Mouse (Mus musculus): ENCODE data around the gene Cyp46a1.

Cyp46a1 gene

GRCm38 (mm10) chr12:108393082-108393481 is 58.9 kb downstream of the Cyp46a1 start:
- H3K4me1 ChIP-seq (replicated peaks; ENCODE audit: low read depth, low read length) = peaks cover 8% of the 10 kb centered on the region; the same call in 1 of the 2 replicates
- no peaks in the 10 kb centered on the region for H3K36me3 ChIP-seq (ENCODE audit: insufficient read depth, low read length)
- TF ChIP-seq POU5F1 (IDR thresholded peaks at IDR 0.05; ENCODE audit: borderline replicate concordance, low read length) = no peak
- TF ChIP-seq CTCF (conservative IDR thresholded peaks at IDR 0.05; ENCODE audit: low read length) = no peak
- no peak for TF ChIP-seq NANOG (IDR thresholded peaks at IDR 0.05; ENCODE audit: borderline replicate concordance, low read length)
- H3K4me3 ChIP-seq (replicated peaks; ENCODE audit: low read length) = no peak overlapping the region
- peaks cover 10% of the 10 kb centered on the region for H3K27me3 ChIP-seq (ENCODE audit: insufficient read depth, low read length)
- no peaks in the 10 kb centered on the region for H3K9me3 ChIP-seq (ENCODE audit: low read length)

DNA sequence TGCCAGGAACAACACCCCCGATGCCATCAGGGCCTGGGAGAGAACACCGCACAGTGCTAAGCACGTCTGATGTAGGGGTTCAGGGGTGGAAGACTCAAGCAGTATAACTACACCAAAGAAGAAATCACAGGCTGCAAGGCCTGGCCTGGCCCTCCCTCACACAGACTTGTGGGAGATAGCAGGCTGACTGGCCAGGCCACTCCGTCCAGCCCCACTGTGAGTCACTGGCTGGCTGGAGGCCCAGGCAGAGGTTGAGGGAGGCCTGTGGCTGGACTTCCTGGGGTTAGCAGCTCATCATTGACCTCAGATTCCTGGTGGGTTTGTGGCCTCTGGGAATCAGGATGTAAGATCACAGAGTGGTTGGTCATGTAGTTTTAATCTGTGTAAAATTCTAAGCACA is 59.5 kb downstream of the Cyp46a1 start:
- no peak for TF ChIP-seq NANOG (IDR thresholded peaks at IDR 0.05; ENCODE audit: borderline replicate concordance, low read length)
- Histone ChIP-seq H3K4me3 (replicated peaks; ENCODE audit: low read length) (no peak overlapping the region), H3K4me1 (replicated peaks; ENCODE audit: low read depth, low read length) (peaks cover 8% of the 10 kb centered on the region; the same call in 1 of the 2 replicates), H3K36me3 (ENCODE audit: insufficient read depth, low read length) (no peaks in the 10 kb centered on the region), H3K9me3 (ENCODE audit: low read length) (no peaks in the 10 kb centered on the region), H3K27me3 (ENCODE audit: insufficient read depth, low read length) (peaks cover 6% of the 10 kb centered on the region)

DNA sequence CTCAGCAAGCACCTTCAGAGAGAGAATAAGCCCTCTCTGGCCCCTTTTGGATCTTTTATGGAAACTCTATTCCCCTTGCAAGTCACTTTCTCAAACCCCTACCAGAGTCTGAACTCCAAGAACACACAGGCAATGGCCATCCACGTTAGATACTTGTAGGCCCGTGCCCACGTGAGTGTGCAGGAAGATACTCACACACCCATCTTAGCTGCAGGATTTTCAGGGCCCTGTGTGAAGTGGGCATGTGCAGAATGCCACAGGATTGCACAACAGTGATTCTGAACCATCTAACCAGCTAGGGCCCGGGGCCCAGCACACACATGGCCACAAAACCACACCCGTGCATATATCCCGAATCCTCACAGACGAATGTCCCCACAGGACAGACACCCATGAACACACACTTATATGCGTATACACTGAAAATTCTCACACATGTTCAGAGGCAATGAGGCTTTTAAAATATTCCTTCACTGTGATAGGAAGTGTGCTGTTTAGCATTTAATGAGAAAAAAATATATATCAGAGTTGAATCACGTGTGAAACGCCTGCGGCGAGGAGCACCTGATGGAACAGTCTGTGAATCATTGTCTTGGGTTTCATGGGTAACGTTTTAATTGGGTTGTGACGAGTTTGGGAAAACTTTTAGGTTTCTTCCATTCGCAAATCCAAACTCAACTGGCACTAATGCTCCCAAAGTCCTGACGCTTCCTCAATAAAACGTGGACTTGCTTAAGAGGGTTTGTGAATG is 60.5 kb downstream of the Cyp46a1 start:
- no peak for TF ChIP-seq POU5F1 (IDR thresholded peaks at IDR 0.05; ENCODE audit: borderline replicate concordance, low read length)
- H3K9me3 ChIP-seq (ENCODE audit: low read length) = no peaks in the 10 kb centered on the region
- H3K4me1 ChIP-seq (replicated peaks; ENCODE audit: low read depth, low read length) = peaks cover 8% of the 10 kb centered on the region; the same call in 1 of the 2 replicates
- peaks cover 13% of the 10 kb centered on the region for H3K27me3 ChIP-seq (ENCODE audit: insufficient read depth, low read length)
- no peak overlapping the region for H3K4me3 ChIP-seq (replicated peaks; ENCODE audit: low read length)
- no peaks in the 10 kb centered on the region for H3K36me3 ChIP-seq (ENCODE audit: insufficient read depth, low read length)

GRCm38 (mm10) chr12:108395285-108395660 is 61.1 kb downstream of the Cyp46a1 start:
- Histone ChIP-seq H3K27me3 (ENCODE audit: insufficient read depth, low read length) (peaks cover 17% of the 10 kb centered on the region), H3K4me1 (replicated peaks; ENCODE audit: low read depth, low read length) (peaks cover 8% of the 10 kb centered on the region; the same call in 1 of the 2 replicates), H3K36me3 (ENCODE audit: insufficient read depth, low read length) (no peaks in the 10 kb centered on the region), H3K4me3 (replicated peaks; ENCODE audit: low read length) (no peak overlapping the region), H3K9me3 (ENCODE audit: low read length) (no peaks in the 10 kb centered on the region)
- TF ChIP-seq NANOG (IDR thresholded peaks at IDR 0.05; ENCODE audit: borderline replicate concordance, low read length) = no peak

DNA sequence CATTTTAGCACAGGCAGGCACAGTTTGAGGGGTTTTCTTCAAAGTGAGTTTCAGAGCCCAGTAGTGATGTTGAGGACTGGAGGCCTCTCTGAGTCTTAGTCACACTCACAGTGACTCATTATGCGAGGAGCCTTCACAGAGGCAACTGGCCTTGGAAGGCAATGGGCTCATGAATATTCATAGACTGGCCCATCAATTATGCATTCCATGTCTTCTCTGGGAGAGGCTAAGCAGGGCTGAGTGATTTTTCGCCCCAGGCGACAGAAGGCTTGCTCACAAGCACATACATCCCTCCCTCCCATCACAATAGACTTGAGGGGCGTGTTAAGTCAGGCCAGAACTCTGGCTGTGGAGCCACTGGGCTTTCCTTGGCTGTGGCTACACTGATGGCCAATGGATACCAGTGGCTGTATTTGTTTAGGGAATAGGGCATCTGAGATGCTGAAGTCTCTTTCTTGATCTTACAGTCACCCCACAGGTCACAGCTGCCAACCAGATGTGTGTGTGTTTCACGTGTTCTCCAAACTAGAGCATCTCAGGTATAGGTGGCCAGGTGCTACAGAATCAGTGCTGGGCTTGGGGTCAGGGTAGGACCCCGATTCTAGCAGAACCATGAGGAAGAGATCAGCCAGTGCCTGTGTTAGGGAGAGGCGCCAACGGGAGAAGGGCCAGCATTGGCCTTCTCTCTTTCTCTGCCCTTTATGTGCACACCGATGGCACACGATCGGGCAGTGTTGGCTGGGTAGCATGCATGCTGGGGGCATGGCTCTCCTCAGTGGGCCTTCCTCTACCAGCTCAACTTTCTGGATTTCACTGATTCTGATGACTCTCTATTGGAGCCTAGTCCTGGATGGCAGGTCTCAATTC is 62.1 kb downstream of the Cyp46a1 start:
- Histone ChIP-seq H3K4me3 (replicated peaks; ENCODE audit: low read length) (no peak overlapping the region), H3K27me3 (ENCODE audit: insufficient read depth, low read length) (peaks cover 17% of the 10 kb centered on the region), H3K4me1 (replicated peaks; ENCODE audit: low read depth, low read length) (peaks cover 8% of the 10 kb centered on the region; the same call in 1 of the 2 replicates), H3K9me3 (ENCODE audit: low read length) (no peaks in the 10 kb centered on the region), H3K36me3 (ENCODE audit: insufficient read depth, low read length) (no peaks in the 10 kb centered on the region)
- peak; percentile 48; the same call in 1 of the 2 replicates for TF ChIP-seq NANOG (IDR thresholded peaks at IDR 0.05; ENCODE audit: borderline replicate concordance, low read length)
- no peak for TF ChIP-seq CTCF (conservative IDR thresholded peaks at IDR 0.05; ENCODE audit: low read length)
- TF ChIP-seq POU5F1 (IDR thresholded peaks at IDR 0.05; ENCODE audit: borderline replicate concordance, low read length) = peak; percentile 24; the same call in 1 of the 2 replicates

DNA sequence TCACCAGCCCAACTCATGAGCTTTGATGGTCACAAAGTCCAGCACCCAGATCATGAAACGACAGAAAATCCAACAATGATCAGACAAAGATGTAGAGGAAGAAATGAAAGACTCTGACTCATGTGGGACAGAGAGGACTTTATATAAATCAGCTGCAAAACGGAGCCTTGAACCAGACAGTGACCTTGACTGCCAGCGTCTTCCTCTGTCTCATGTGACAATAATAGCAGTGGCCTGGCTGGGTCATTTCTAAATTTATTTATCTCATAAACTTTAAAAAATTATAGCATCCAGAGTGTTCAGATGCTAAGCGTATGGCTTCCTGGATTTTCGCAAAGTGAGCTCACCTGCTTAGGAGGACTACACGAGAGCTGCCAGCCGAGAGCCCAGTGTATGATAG is 64.5 kb downstream of the Cyp46a1 start:
- Histone ChIP-seq H3K36me3 (ENCODE audit: insufficient read depth, low read length) (no peaks in the 10 kb centered on the region), H3K4me1 (replicated peaks; ENCODE audit: low read depth, low read length) (peaks cover 8% of the 10 kb centered on the region; the same call in 1 of the 2 replicates), H3K4me3 (replicated peaks; ENCODE audit: low read length) (no peak overlapping the region), H3K9me3 (ENCODE audit: low read length) (no peaks in the 10 kb centered on the region), H3K27me3 (ENCODE audit: insufficient read depth, low read length) (peaks cover 14% of the 10 kb centered on the region; the same call in 1 of the 2 replicates)
- TF ChIP-seq POU5F1 (IDR thresholded peaks at IDR 0.05; ENCODE audit: borderline replicate concordance, low read length) (no peak), NANOG (IDR thresholded peaks at IDR 0.05; ENCODE audit: borderline replicate concordance, low read length) (no peak), CTCF (conservative IDR thresholded peaks at IDR 0.05; ENCODE audit: low read length) (no peak)

DNA sequence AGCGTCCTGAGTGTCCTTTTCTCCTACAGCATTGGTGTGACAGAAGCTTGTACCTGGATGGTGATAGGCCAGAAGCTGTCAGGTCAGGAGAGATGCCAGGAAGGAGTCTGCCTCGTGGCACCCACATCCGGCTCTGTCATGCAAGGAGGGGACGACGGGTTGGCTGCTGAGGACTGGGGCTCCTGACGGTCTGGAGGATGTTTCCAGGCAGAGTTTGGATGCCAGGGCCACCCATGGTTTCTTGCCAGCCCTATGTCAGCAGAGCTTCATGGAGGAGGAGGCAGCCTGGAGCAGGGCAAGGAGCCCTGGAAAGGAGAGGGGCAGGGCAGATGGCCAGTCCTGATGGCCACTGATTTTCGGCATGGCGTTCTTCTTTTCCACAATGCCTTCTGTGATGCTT is 65.0 kb downstream of the Cyp46a1 start:
- Histone ChIP-seq H3K36me3 (ENCODE audit: insufficient read depth, low read length) (no peaks in the 10 kb centered on the region), H3K9me3 (ENCODE audit: low read length) (no peaks in the 10 kb centered on the region), H3K4me3 (replicated peaks; ENCODE audit: low read length) (no peak overlapping the region), H3K4me1 (replicated peaks; ENCODE audit: low read depth, low read length) (peaks cover 8% of the 10 kb centered on the region; the same call in 1 of the 2 replicates), H3K27me3 (ENCODE audit: insufficient read depth, low read length) (peaks cover 14% of the 10 kb centered on the region; the same call in 1 of the 2 replicates)
- TF ChIP-seq CTCF (conservative IDR thresholded peaks at IDR 0.05; ENCODE audit: low read length) = no peak
- no peak for TF ChIP-seq POU5F1 (IDR thresholded peaks at IDR 0.05; ENCODE audit: borderline replicate concordance, low read length)
- TF ChIP-seq NANOG (IDR thresholded peaks at IDR 0.05; ENCODE audit: borderline replicate concordance, low read length) = no peak

DNA sequence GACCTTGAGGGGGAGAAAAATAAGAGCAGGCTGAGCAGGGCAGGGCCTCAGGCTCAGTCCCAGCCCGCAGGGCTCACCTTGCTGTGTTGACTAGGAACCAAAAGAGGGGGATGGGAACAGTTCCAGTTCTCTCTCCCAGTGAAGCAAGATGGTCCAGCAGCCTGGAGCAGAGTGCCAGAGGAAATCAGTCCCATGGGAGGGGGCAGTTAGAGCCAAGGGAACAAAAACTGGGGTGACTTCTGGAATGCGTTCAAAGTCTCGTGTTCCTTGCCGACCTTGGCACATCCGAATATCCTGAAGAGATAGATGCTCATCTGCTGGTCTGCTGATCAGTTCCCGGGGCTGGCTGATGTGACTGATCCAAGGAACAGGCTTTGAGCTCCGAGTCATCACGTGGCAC is 66.8 kb downstream of the Cyp46a1 start:
- TF ChIP-seq POU5F1 (IDR thresholded peaks at IDR 0.05; ENCODE audit: borderline replicate concordance, low read length) (no peak), CTCF (conservative IDR thresholded peaks at IDR 0.05; ENCODE audit: low read length) (no peak), NANOG (IDR thresholded peaks at IDR 0.05; ENCODE audit: borderline replicate concordance, low read length) (no peak)
- peaks cover 14% of the 10 kb centered on the region; the same call in 1 of the 2 replicates for H3K27me3 ChIP-seq (ENCODE audit: insufficient read depth, low read length)
- H3K36me3 ChIP-seq (ENCODE audit: insufficient read depth, low read length) = no peaks in the 10 kb centered on the region
- no peaks in the 10 kb centered on the region for H3K9me3 ChIP-seq (ENCODE audit: low read length)
- H3K4me3 ChIP-seq (replicated peaks; ENCODE audit: low read length) = no peak overlapping the region
- peaks cover 8% of the 10 kb centered on the region; the same call in 1 of the 2 replicates for H3K4me1 ChIP-seq (replicated peaks; ENCODE audit: low read depth, low read length)
